Mouse (Mus musculus): ENCODE data around the gene Sun1. TPM values are rescaled to one million over a fixed set of nuclear protein-coding genes. Genes with fewer than 3 reads are reported as not detected.

Gene Sun1
- polyA plus RNA-seq, 1 experiment: 21.8 TPM

DNA sequence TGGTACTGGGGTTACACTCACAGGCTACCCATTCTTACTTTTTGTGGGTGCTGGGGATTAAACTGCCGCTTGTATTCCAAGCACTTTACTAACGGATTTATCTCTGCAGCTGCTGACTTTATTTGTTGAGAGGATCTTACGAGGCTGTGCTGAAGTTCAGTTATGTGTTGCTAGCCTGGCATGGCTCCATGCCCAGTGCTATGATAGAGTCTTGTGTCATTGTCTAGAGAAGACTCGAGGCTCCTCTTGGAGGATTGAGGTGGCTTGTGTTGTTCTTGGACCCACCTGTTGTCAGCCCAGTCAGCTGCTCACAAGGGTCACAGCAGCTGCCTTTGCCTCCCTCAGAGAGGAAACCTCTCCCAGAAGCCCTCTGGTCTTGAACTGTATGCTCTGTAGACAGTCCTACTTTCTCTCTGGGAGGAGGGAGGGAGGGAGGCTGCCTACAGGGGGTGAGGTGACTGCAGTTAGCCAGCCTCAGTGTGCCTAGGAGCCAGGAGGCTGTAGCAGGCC lies 19.6 kb downstream of the Sun1 start:
- H3K4me1 ChIP-seq (ENCODE audit: control insufficient read depth, insufficient read depth, low read length): peaks cover 17% of the 10 kb centered on the region
- no peak for TF ChIP-seq CTCF (IDR thresholded peaks at IDR 0.05; ENCODE audit: low read depth, low read length)
- no peak for TF ChIP-seq POLR2A (IDR thresholded peaks at IDR 0.05; ENCODE audit: borderline replicate concordance, low read depth, low read length)
- H3K4me3 ChIP-seq (ENCODE audit: insufficient read depth, low read length): no peak overlapping the region
- no peak overlapping the region; the same call in 1 of the 2 replicates for H3K27ac ChIP-seq (ENCODE audit: insufficient read depth, low read depth, low read length)

GRCm38 (mm10) chr5:139220610-139221009 lies 20.2 kb downstream of the Sun1 start:
- Histone ChIP-seq H3K4me1 (ENCODE audit: control insufficient read depth, insufficient read depth, low read length) (peaks cover 13% of the 10 kb centered on the region), H3K27ac (ENCODE audit: insufficient read depth, low read depth, low read length) (no peak overlapping the region; the same call in 1 of the 2 replicates), H3K4me3 (ENCODE audit: insufficient read depth, low read length) (no peak overlapping the region)
- TF ChIP-seq CTCF (IDR thresholded peaks at IDR 0.05; ENCODE audit: low read depth, low read length): no peak
- no peak for TF ChIP-seq POLR2A (IDR thresholded peaks at IDR 0.05; ENCODE audit: borderline replicate concordance, low read depth, low read length)

DNA sequence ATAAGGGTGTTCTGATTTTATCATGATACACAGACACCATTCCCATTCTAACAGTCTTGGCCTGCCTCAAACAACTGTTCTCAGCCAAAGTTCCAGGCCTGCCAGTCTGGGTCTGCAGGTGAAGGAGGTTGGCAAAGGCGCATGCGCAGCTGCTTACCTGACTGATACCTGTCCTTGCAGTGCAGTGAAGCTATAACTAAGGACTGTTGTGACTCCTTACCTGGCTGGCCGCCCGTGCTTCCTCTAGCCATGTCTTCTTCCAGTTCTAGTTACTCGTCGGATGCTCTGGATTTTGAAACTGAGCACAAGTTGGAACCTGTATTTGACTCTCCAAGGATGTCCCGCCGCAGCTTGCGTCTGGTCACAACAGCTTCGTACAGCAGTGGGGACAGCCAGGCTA lies 22.9 kb downstream of the Sun1 start:
- no peak overlapping the region for H3K4me3 ChIP-seq (ENCODE audit: insufficient read depth, low read length)
- TF ChIP-seq POLR2A (IDR thresholded peaks at IDR 0.05; ENCODE audit: borderline replicate concordance, low read depth, low read length): no peak
- no peak for TF ChIP-seq CTCF (IDR thresholded peaks at IDR 0.05; ENCODE audit: low read depth, low read length)
- no peak overlapping the region for H3K27ac ChIP-seq (ENCODE audit: insufficient read depth, low read depth, low read length)
- peaks cover 13% of the 10 kb centered on the region for H3K4me1 ChIP-seq (ENCODE audit: control insufficient read depth, insufficient read depth, low read length)

GRCm38 (mm10) chr5:139227236-139227635 lies 26.8 kb downstream of the Sun1 start:
- TF ChIP-seq CTCF (IDR thresholded peaks at IDR 0.05; ENCODE audit: low read depth, low read length): no peak
- no peak for TF ChIP-seq POLR2A (IDR thresholded peaks at IDR 0.05; ENCODE audit: borderline replicate concordance, low read depth, low read length)
- H3K4me3 ChIP-seq (ENCODE audit: insufficient read depth, low read length): no peak overlapping the region
- no peak overlapping the region for H3K27ac ChIP-seq (ENCODE audit: insufficient read depth, low read depth, low read length)
- no peaks in the 10 kb centered on the region for H3K4me1 ChIP-seq (ENCODE audit: control insufficient read depth, insufficient read depth, low read length)

DNA sequence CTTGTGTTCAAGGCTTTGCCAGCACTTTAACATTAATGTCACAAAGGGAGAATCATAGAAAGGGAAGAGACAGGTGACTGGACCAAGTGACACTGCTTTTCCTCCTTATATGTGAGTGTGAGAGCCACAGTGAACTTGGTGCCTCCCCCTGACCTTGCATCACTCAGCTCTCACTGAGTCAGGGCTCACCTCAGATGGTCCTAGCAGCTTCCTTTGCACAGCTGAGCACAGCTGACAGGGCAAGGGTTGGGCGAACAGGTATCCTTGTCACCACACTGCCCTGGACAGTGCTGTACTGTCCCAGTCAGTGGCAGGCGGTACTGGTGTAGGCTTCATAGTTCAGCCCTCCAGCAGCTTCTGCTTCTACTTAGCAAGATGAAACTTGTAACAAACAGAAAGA lies 27.2 kb downstream of the Sun1 start:
- Histone ChIP-seq H3K4me1 (ENCODE audit: control insufficient read depth, insufficient read depth, low read length) (no peaks in the 10 kb centered on the region), H3K27ac (ENCODE audit: insufficient read depth, low read depth, low read length) (no peak overlapping the region)
- no peak for TF ChIP-seq CTCF (IDR thresholded peaks at IDR 0.05; ENCODE audit: low read depth, low read length)
- TF ChIP-seq POLR2A (IDR thresholded peaks at IDR 0.05; ENCODE audit: borderline replicate concordance, low read depth, low read length): no peak

DNA sequence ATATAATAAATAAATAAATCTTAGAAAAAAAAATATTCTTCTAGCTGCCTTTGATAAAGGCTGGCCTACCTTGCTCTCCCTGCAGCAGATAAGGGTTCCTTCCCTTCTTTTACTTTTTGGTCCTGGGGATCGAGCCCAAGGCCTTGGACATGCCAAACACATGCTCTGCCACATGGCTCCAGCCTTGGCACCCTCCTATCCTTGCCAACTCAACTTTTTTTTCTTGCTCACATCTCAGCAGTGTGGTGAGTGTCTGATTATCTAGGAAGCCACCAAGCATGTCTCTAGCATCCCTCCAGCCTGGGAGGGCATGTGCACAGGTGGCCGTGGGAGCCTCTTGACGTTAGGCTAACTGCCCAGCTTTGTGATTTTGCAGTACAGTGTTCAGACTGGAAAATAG lies 27.9 kb downstream of the Sun1 start:
- no peak for TF ChIP-seq CTCF (IDR thresholded peaks at IDR 0.05; ENCODE audit: low read depth, low read length)
- TF ChIP-seq POLR2A (IDR thresholded peaks at IDR 0.05; ENCODE audit: borderline replicate concordance, low read depth, low read length): no peak

More for the DNA sequence above, 27.2 kb downstream of the Sun1 start:
- H3K4me3 ChIP-seq (ENCODE audit: insufficient read depth, low read length): no peak overlapping the region

GRCm38 (mm10) chr5:139229716-139230115 lies 29.3 kb downstream of the Sun1 start:
- H3K4me1 ChIP-seq (ENCODE audit: control insufficient read depth, insufficient read depth, low read length): no peaks in the 10 kb centered on the region
- no peak overlapping the region for H3K4me3 ChIP-seq (ENCODE audit: insufficient read depth, low read length)
- TF ChIP-seq POLR2A (IDR thresholded peaks at IDR 0.05; ENCODE audit: borderline replicate concordance, low read depth, low read length) (no peak), CTCF (IDR thresholded peaks at IDR 0.05; ENCODE audit: low read depth, low read length) (no peak)
- H3K27ac ChIP-seq (ENCODE audit: insufficient read depth, low read depth, low read length): no peak overlapping the region

More for the DNA sequence above, 27.9 kb downstream of the Sun1 start:
- H3K4me3 ChIP-seq (ENCODE audit: insufficient read depth, low read length): no peak overlapping the region
- H3K4me1 ChIP-seq (ENCODE audit: control insufficient read depth, insufficient read depth, low read length): no peaks in the 10 kb centered on the region
- H3K27ac ChIP-seq (ENCODE audit: insufficient read depth, low read depth, low read length): no peak overlapping the region

DNA sequence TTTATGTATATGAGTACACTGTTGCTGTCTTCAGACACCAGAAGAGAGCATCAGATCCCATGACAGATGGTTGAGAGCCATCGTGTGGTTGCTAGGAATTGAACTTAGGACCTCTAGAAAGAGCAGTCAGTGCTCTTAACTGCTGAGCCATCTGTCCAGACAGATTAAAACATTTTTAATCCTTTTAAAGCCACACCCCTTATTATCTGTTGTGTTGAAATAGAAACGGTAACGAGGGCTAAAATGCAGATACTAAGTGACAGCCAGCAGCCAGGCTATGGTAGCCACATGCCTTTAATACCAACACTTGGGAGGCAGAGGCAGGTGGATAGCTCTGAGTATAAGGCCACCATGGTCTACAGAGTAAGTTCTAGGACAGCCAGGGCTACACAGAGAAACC lies 31.6 kb downstream of the Sun1 start:
- TF ChIP-seq CTCF (IDR thresholded peaks at IDR 0.05; ENCODE audit: low read depth, low read length): no peak
- no peak for TF ChIP-seq POLR2A (IDR thresholded peaks at IDR 0.05; ENCODE audit: borderline replicate concordance, low read depth, low read length)
- Histone ChIP-seq H3K27ac (ENCODE audit: insufficient read depth, low read depth, low read length) (no peak overlapping the region), H3K4me3 (ENCODE audit: insufficient read depth, low read length) (no peak overlapping the region), H3K4me1 (ENCODE audit: control insufficient read depth, insufficient read depth, low read length) (no peaks in the 10 kb centered on the region)

- H3K4me3 ChIP-seq (ENCODE audit: insufficient read depth, low read length): no peak overlapping the region
- no peak overlapping the region for H3K27ac ChIP-seq (ENCODE audit: insufficient read depth, low read depth, low read length)
- H3K4me1 ChIP-seq (ENCODE audit: control insufficient read depth, insufficient read depth, low read length): no peaks in the 10 kb centered on the region
- TF ChIP-seq CTCF (IDR thresholded peaks at IDR 0.05; ENCODE audit: low read depth, low read length): no peak
- no peak for TF ChIP-seq POLR2A (IDR thresholded peaks at IDR 0.05; ENCODE audit: borderline replicate concordance, low read depth, low read length)
Observed at GRCm38 (mm10) chr5:139234423-139234822, 34.0 kb downstream of the Sun1 start.

DNA sequence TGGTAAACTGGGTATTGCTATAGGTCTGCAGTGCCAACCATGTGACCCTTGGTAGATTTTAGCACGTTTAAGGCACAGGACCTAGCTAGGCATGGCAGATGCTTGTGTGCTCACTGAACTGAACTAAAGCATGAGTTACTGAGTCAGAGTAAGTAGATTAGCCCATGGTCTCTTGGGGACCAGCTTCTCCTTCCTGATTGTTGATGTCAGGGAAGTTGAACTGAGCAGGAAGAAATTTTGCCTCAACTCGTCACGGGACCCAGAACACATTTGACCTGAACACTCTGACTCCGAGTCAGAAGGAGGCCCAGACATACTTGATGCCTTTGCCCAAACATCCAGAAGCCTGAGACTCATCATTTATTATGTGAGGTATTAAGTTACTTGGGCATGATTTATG lies 37.0 kb downstream of the Sun1 start:
- no peak for TF ChIP-seq CTCF (IDR thresholded peaks at IDR 0.05; ENCODE audit: low read depth, low read length)
- no peak for TF ChIP-seq POLR2A (IDR thresholded peaks at IDR 0.05; ENCODE audit: borderline replicate concordance, low read depth, low read length)
- Histone ChIP-seq H3K4me3 (ENCODE audit: insufficient read depth, low read length) (no peak overlapping the region), H3K4me1 (ENCODE audit: control insufficient read depth, insufficient read depth, low read length) (no peaks in the 10 kb centered on the region), H3K27ac (ENCODE audit: insufficient read depth, low read depth, low read length) (no peak overlapping the region)
